Mouse (Mus musculus) embryo, embryonic 10.5 days (tissue): ENCODE measurements around the gene Kcnj12.

ENCODE experiments used
- DNase-seq: peaks from one replicate; pipeline ENCODE4 v3.0.0-alpha.2; 2015; ENCODE audit warnings: low spot score

The Kcnj12 gene

GRCm38 (mm10) chr11:61025594-61025993, 3.2 kb downstream of the Kcnj12 start:
- DNase-seq = no peak

GRCm38 (mm10) chr11:61026381-61026780, 4.0 kb downstream of the Kcnj12 start:
- DNase-seq = no peak

GRCm38 (mm10) chr11:61027160-61027559, 4.8 kb downstream of the Kcnj12 start:
- no peak for DNase-seq

- DNase-seq = peak; percentile 63
Measured at GRCm38 (mm10) chr11:61028211-61028950, 6.0 kb downstream of the Kcnj12 start.

- DNase-seq = no peak
Measured at GRCm38 (mm10) chr11:61029116-61029740, 6.9 kb downstream of the Kcnj12 start.

- DNase-seq = no peak
Measured at GRCm38 (mm10) chr11:61029864-61030595, 7.7 kb downstream of the Kcnj12 start.

GRCm38 (mm10) chr11:61031137-61031536, 8.8 kb downstream of the Kcnj12 start:
- no peak for DNase-seq

- DNase-seq = no peak
Measured at GRCm38 (mm10) chr11:61031658-61032445, 9.5 kb downstream of the Kcnj12 start.

DNA sequence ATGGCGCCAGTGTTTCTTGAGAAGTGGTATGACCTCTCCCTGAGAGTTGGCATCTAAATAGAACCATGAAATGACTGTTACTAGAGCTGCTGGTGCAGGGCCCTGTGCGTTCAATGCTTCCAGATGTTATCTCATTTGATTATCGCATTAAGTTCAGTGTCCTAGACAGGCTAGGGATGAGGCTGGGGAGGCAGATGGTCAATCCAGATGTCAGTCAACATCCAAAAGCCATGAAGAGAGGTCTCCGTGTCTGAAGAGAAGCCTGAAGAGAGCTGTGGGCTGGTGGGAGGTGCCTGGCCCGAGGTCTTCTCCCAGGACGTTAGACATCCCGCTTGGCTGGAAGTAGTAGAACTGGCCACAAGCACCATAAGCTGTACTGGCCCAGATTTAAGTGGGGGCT, 10.1 kb downstream of the Kcnj12 start:
- DNase-seq = no peak

DNA sequence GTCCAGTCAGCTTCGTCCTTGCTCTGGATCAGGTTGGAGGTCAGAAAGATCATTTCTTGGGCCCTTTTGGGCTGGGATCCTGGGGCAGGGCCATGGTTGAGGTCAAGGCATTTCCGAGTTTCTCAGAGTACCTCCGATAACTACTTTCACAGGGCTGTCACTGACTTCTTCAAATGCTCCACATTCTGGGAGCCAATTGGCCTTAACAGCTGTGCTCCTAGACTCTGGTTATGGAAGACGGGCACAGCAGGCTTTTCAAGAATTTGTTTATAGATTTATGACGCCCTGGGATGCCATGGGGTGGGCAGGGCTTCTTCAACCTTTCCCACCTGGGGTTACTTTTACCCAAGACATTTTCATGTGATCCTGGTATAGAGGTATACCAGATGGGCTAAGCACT, 10.8 kb downstream of the Kcnj12 start:
- DNase-seq = no peak

GRCm38 (mm10) chr11:61036639-61037038, 14.3 kb downstream of the Kcnj12 start:
- no peak for DNase-seq

DNA sequence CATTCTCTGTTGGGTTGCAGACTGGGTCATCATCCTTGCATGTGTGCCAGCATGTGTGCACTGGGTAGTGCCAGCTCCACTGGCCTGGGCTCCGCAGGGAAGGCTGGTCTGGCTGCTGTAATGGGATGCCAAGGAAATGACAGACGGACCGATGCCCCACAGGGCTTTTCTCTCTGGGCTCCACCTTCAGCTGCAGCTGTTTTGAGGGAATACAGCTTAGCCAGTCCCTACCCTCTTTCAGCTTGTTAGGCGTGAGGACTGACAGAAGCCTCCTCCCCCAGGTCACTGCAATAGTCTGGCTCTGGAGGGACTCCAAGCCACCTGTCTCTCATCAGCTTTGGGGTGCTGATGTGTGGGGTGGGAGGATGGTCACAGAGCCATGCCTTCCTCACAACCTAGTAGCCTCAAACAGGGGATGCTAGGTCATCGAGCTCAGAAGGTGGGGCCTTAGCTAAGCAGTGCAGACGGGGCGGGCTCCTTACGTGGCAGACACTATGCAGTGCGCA, 16.0 kb downstream of the Kcnj12 start:
- DNase-seq = no peak

DNA sequence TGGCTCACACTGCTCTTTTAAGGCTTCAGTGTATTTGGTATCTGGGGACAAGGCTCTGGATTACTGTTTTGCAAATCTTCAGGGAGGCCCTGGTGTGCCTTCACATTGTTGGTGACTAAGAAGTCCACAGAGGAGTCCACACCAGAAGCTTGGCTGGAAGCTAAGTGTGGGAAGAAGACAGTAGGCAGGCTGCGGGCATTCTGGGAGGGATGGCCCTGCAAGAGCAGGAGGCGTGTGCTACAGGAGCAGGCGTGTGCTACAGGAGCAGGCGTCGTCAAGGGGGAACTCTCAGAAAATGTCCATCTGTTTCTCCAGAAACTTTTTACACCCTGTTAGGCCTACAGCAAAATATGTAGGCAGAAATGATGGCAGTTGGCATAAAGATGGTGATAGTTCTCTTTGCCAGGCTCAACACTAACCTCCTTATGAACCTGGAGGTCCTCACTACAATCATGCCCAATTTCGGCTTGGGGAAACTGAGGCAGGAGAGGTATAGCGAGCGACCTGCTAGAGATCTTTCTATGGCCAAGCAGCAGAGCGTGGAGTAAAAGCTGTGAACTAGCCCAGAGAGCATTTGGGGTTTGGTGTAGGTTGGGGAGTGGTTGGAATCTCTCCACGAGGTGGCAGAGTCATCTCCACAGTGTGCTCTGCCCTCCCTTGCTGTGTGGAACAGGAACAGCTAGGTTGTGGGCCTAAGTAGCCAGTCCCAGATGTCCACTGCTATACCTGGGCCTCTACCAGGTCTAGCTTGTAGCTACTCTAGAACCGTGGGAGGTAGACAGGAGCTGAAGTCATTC, 18.7 kb downstream of the Kcnj12 start:
- DNase-seq = no peak

DNA sequence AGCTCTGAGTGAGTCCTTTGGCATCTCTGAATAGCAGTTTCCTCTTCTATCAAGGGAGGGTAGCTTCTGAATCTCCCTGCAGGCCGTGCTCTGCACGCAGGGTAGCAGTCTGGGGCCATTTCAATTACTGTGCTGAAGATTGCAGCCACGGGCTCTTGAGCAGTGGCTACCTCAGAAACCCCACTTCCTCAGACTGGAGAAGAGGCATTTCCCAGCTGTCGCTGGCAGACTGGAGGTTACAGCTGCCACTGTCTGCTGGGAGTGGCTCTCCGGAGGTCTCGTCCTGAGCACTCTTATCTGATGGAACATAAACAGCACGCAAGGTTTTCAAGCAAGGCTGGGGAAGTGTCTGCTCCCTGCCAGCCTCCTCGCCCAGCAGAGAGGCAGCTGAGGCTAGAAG, 20.2 kb downstream of the Kcnj12 start:
- no peak for DNase-seq

GRCm38 (mm10) chr11:61043055-61043992, 21.0 kb downstream of the Kcnj12 start:
- DNase-seq = peak; percentile 61

GRCm38 (mm10) chr11:61044741-61045140, 22.4 kb downstream of the Kcnj12 start:
- no peak for DNase-seq

GRCm38 (mm10) chr11:61047441-61047840, 25.1 kb downstream of the Kcnj12 start:
- no peak for DNase-seq

GRCm38 (mm10) chr11:61051151-61051550, 28.8 kb downstream of the Kcnj12 start:
- DNase-seq = no peak

- no peak for DNase-seq
Measured at GRCm38 (mm10) chr11:61056871-61057270, 34.5 kb downstream of the Kcnj12 start.
